Mouse (Mus musculus) kidney, adult 2 months (tissue): Measurements from ENCODE around the gene Vmn2r111.
"Not testable (repeated sequence)": the region's sequence is repeated elsewhere in the genome, so short reads cannot be mapped to it uniquely, and the experiment has no call there.

ENCODE experiments used
- CTCF ChIP-seq: fragments of 200-500 bp; conservative IDR thresholded peaks from 2 replicates; pipeline ENCODE4 v1.5.1; 2011; ENCODE audit warnings: low read depth, mild to moderate bottlenecking, control low read depth, low read length, moderate library complexity, mixed read lengths; ENCODE audit not compliant: insufficient read depth, insufficient read length
- POLR2A ChIP-seq: fragments of 200-500 bp; IDR thresholded peaks from one replicate; pipeline ENCODE4 v1.6.1; 2011; ENCODE audit warnings: low read depth, low read length, control low read depth

DNA sequence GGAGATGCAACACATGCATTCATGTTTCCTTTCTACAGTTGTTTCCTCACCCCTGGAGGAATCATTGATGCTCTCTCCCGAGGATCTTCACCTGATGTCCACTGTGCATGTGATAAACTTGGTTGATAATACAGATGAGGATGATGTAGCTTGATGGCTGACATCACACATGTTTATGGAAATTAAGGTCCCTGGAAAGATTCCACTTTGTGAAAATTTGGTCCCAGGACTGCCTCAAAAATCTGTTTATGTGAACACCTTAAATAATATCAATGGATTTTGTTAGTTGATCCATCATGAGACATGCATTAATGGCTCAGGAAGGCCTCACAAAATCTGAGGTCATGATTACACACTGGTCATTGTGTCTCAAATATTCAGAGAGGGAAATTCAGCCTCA lies at the start of gene Vmn2r111:
- not testable (repeated sequence) for TF ChIP-seq CTCF, POLR2A
